Mouse (Mus musculus): ENCODE measurements around the gene 4930544D05Rik. TPM values are rescaled to one million over a fixed set of nuclear protein-coding genes. Genes with fewer than 3 reads are reported as not detected.

4930544D05Rik gene
- polyA plus RNA-seq, 1 experiment from 2014 or later, result not detected

DNA sequence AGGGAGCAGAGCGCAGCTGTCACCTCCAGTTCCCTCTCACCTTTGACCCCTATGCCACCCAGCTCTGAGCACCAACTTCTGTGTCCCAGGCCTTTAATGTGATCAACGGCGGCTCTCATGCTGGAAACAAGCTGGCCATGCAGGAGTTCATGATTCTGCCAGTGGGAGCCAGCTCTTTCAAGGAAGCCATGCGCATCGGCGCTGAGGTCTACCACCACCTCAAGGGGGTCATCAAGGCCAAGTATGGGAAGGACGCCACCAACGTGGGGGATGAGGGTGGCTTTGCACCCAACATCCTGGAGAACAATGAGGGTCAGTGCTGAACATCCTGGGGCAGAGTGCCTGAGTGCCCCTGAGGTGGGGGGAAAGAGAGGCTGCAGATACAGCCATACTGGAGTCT, 44.9 kb downstream of the 4930544D05Rik start:
- Histone ChIP-seq H3K27ac (ENCODE audit: low read depth, low read length) (no peak overlapping the region), H3K27me3 (ENCODE audit: control insufficient read depth, insufficient read depth, low read length) (no peaks in the 10 kb centered on the region), H3K4me2 (replicated peaks; ENCODE audit: low read depth, low read length) (no peak overlapping the region), H3K36me3 (ENCODE audit: control insufficient read depth, insufficient read depth, low read length) (peaks cover 44% of the 10 kb centered on the region), H3K4me3 (ENCODE audit: low read length) (no peak overlapping the region), H3K9ac (ENCODE audit: low read depth, low read length) (no peak overlapping the region), H3K4me1 (ENCODE audit: control insufficient read depth, insufficient read depth, low read length) (peaks cover 23% of the 10 kb centered on the region), H3K9me3 (ENCODE audit: control insufficient read depth, low read length) (no peaks in the 10 kb centered on the region)
- 84% methylated on average over 8 of the region's 8 CpGs for WGBS
- ATAC-seq (ENCODE audit: low FRiP score, low TSS enrichment), result no peak

DNA sequence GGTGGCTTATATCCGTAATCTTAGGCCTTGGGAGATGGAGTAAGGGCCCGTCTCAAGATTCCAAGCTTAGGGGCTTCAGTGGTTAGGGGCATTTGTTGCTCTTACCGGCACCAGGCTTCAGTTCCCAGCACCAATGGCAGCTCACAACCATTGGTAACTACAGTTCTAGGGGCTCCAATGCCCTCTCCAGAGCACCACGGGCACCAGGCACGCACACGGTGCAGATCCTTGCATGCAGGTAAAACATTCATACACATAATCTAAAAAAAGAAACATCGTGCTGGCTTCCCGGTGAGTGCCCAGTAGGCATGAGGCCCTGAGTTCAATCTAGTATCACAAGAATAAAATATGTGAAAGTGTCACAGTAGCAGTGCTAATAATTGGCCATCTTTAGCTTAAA, 47.5 kb downstream of the 4930544D05Rik start:
- H3K9ac ChIP-seq (ENCODE audit: low read depth, low read length), result no peak overlapping the region
- 93% methylated on average over 8 of the region's 8 CpGs for WGBS
- ATAC-seq (ENCODE audit: low FRiP score, low TSS enrichment), result no peak
- H3K9me3 ChIP-seq (ENCODE audit: control insufficient read depth, low read length), result no peaks in the 10 kb centered on the region
- no peak overlapping the region for H3K4me3 ChIP-seq (ENCODE audit: low read length)
- H3K27me3 ChIP-seq (ENCODE audit: control insufficient read depth, insufficient read depth, low read length), result no peaks in the 10 kb centered on the region
- no peak overlapping the region for H3K4me2 ChIP-seq (replicated peaks; ENCODE audit: low read depth, low read length)
- peaks cover 8% of the 10 kb centered on the region for H3K4me1 ChIP-seq (ENCODE audit: control insufficient read depth, insufficient read depth, low read length)
- no peak overlapping the region for H3K27ac ChIP-seq (ENCODE audit: low read depth, low read length)
- peaks cover 56% of the 10 kb centered on the region for H3K36me3 ChIP-seq (ENCODE audit: control insufficient read depth, insufficient read depth, low read length)

DNA sequence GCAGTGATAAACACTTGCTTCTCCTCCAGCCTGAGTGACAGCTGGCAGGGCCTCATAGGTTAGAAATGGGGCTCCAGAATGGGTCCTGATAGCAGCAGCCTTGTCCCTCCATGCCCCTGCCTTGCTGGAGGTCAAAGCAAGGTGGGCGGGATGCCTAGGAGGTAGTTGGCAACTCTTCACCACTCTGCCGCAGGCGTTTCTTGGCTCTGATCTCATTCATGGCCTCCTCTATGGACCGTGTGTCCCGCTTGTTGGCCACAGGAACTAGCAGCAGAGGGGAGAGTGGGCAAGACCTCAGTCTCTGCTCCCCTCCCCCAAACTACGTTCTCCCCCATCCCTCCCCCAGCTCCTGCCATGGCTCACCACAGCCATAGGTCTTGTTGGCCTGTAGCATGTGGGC, 48.3 kb downstream of the 4930544D05Rik start:
- no peak overlapping the region for H3K9ac ChIP-seq (ENCODE audit: low read depth, low read length)
- no peaks in the 10 kb centered on the region for H3K27me3 ChIP-seq (ENCODE audit: control insufficient read depth, insufficient read depth, low read length)
- H3K36me3 ChIP-seq (ENCODE audit: control insufficient read depth, insufficient read depth, low read length), result peaks cover 56% of the 10 kb centered on the region
- H3K27ac ChIP-seq (ENCODE audit: low read depth, low read length), result no peak overlapping the region
- no peak overlapping the region for H3K4me3 ChIP-seq (ENCODE audit: low read length)
- no peak for ATAC-seq (ENCODE audit: low FRiP score, low TSS enrichment)
- H3K4me1 ChIP-seq (ENCODE audit: control insufficient read depth, insufficient read depth, low read length), result peaks cover 5% of the 10 kb centered on the region; the same call in 1 of the 2 replicates
- WGBS, result 87% methylated on average over 6 of the region's 6 CpGs
- no peak overlapping the region for H3K4me2 ChIP-seq (replicated peaks; ENCODE audit: low read depth, low read length)
- no peaks in the 10 kb centered on the region for H3K9me3 ChIP-seq (ENCODE audit: control insufficient read depth, low read length)

DNA sequence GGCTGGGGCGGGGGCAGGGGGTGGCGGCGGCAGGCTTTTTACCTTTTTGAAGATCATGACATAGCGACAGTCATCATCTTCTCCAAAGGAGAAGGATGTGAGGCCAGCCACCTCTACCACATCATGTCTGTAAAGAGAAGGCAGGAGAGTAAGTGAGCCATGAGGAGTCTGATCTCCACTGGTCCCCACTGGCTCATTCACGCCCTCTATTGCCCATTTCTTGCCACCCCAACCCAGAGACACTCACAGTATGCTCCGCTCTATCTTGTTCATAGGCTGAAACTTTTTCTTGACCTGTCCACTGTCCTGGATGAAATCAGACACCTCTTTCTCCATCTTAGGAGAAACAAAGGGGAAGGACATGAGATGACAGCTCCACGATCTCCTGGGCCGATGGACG, 49.1 kb downstream of the 4930544D05Rik start:
- Histone ChIP-seq H3K4me2 (replicated peaks; ENCODE audit: low read depth, low read length) (no peak overlapping the region), H3K27ac (ENCODE audit: low read depth, low read length) (no peak overlapping the region), H3K9ac (ENCODE audit: low read depth, low read length) (no peak overlapping the region), H3K9me3 (ENCODE audit: control insufficient read depth, low read length) (no peaks in the 10 kb centered on the region), H3K4me1 (ENCODE audit: control insufficient read depth, insufficient read depth, low read length) (peaks cover 5% of the 10 kb centered on the region; the same call in 1 of the 2 replicates), H3K27me3 (ENCODE audit: control insufficient read depth, insufficient read depth, low read length) (no peaks in the 10 kb centered on the region), H3K4me3 (ENCODE audit: low read length) (no peak overlapping the region), H3K36me3 (ENCODE audit: control insufficient read depth, insufficient read depth, low read length) (peaks cover 56% of the 10 kb centered on the region)
- 87% methylated on average over 9 of the region's 9 CpGs for WGBS
- ATAC-seq (ENCODE audit: low FRiP score, low TSS enrichment), result no peak

Other genes starting within 250 kb of the 4930544D05Rik start
- 27.8 and 39.0 TPM in 2 replicates for gene Pelp1, start 205.8 kb upstream of the 4930544D05Rik start, polyA plus RNA-seq (2014; fragmentation: Nextera tagmentation; extraction: Ambion mirVana)
- gene Arrb2, start 183.2 kb upstream of the 4930544D05Rik start, polyA plus RNA-seq (2014; fragmentation: Nextera tagmentation; extraction: Ambion mirVana), result 11.0 and 23.3 TPM in 2 replicates
- 48.7 and 50.0 TPM in 2 replicates for gene Med11, start 163.9 kb upstream of the 4930544D05Rik start, polyA plus RNA-seq (2014; fragmentation: Nextera tagmentation; extraction: Ambion mirVana)
- 0.33 and 0.88 TPM in 2 replicates for gene Zmynd15, start 156.4 kb upstream of the 4930544D05Rik start, polyA plus RNA-seq (2014; fragmentation: Nextera tagmentation; extraction: Ambion mirVana)
- 5.2 and 6.0 TPM in 2 replicates for gene Cxcl16, start 155.9 kb upstream of the 4930544D05Rik start, polyA plus RNA-seq (2014; fragmentation: Nextera tagmentation; extraction: Ambion mirVana)
- gene Tm4sf5, start 110.6 kb upstream of the 4930544D05Rik start, polyA plus RNA-seq (2014; fragmentation: Nextera tagmentation; extraction: Ambion mirVana), result 0.31 and 0.91 TPM in 2 replicates
- gene Vmo1, start 101.2 kb upstream of the 4930544D05Rik start, polyA plus RNA-seq (2014; fragmentation: Nextera tagmentation; extraction: Ambion mirVana), result 0.41 and 0.57 TPM in 2 replicates
- gene Gltpd2, start 96.7 kb upstream of the 4930544D05Rik start, polyA plus RNA-seq (2014; fragmentation: Nextera tagmentation; extraction: Ambion mirVana), result 0.31 and 0.34 TPM in 2 replicates
- gene Psmb6, start 90.5 kb upstream of the 4930544D05Rik start, polyA plus RNA-seq (2014; fragmentation: Nextera tagmentation; extraction: Ambion mirVana), result 823 and 914 TPM in 2 replicates
- not detected in 2 replicates for gene Gm40193, start 82.9 kb upstream of the 4930544D05Rik start, polyA plus RNA-seq (2014; fragmentation: Nextera tagmentation; extraction: Ambion mirVana)
- gene Pld2, start 75.8 kb upstream of the 4930544D05Rik start, polyA plus RNA-seq (2014; fragmentation: Nextera tagmentation; extraction: Ambion mirVana), result 3.7 and 5.9 TPM in 2 replicates
- 14.7 and 21.0 TPM in 2 replicates for gene Mink1, start 53.0 kb upstream of the 4930544D05Rik start, polyA plus RNA-seq (2014; fragmentation: Nextera tagmentation; extraction: Ambion mirVana)
- gene Chrne, start 3.4 kb downstream of the 4930544D05Rik start, polyA plus RNA-seq (2014; fragmentation: Nextera tagmentation; extraction: Ambion mirVana), result not detected in 2 replicates
- 0.29 and 0.35 TPM in 2 replicates for gene Gp1ba, start 23.3 kb downstream of the 4930544D05Rik start, polyA plus RNA-seq (2014; fragmentation: Nextera tagmentation; extraction: Ambion mirVana)
- 83.0 and 109 TPM in 2 replicates for gene Rnf167, start 31.4 kb downstream of the 4930544D05Rik start, polyA plus RNA-seq (2014; fragmentation: Nextera tagmentation; extraction: Ambion mirVana)
- gene Slc25a11, start 31.6 kb downstream of the 4930544D05Rik start, polyA plus RNA-seq (2014; fragmentation: Nextera tagmentation; extraction: Ambion mirVana), result 153 and 171 TPM in 2 replicates
- gene Pfn1, start 38.8 kb downstream of the 4930544D05Rik start, polyA plus RNA-seq (2014; fragmentation: Nextera tagmentation; extraction: Ambion mirVana), result 1,900 and 2,186 TPM in 2 replicates
- 22.4 and 26.8 TPM in 2 replicates for gene Eno3, start 41.4 kb downstream of the 4930544D05Rik start, polyA plus RNA-seq (2014; fragmentation: Nextera tagmentation; extraction: Ambion mirVana)
- gene Spag7, start 53.6 kb downstream of the 4930544D05Rik start, polyA plus RNA-seq (2014; fragmentation: Nextera tagmentation; extraction: Ambion mirVana), result 177 and 230 TPM in 2 replicates
- 10.8 and 16.1 TPM in 2 replicates for gene Camta2, start 72.3 kb downstream of the 4930544D05Rik start, polyA plus RNA-seq (2014; fragmentation: Nextera tagmentation; extraction: Ambion mirVana)
- 1.3 and 2.1 TPM in 2 replicates for gene Inca1, start 84.3 kb downstream of the 4930544D05Rik start, polyA plus RNA-seq (2014; fragmentation: Nextera tagmentation; extraction: Ambion mirVana)
- 10.0 and 15.6 TPM in 2 replicates for gene Kif1c, start 84.7 kb downstream of the 4930544D05Rik start, polyA plus RNA-seq (2014; fragmentation: Nextera tagmentation; extraction: Ambion mirVana)
- 3.6 and 6.9 TPM in 2 replicates for gene Zfp3, start 148.4 kb downstream of the 4930544D05Rik start, polyA plus RNA-seq (2014; fragmentation: Nextera tagmentation; extraction: Ambion mirVana)
- gene Scimp, start 196.7 kb downstream of the 4930544D05Rik start, polyA plus RNA-seq (2014; fragmentation: Nextera tagmentation; extraction: Ambion mirVana), result not detected in 2 replicates
- 22.6 and 36.9 TPM in 2 replicates for gene Rabep1, start 228.9 kb downstream of the 4930544D05Rik start, polyA plus RNA-seq (2014; fragmentation: Nextera tagmentation; extraction: Ambion mirVana)

All from kidney, embryonic 14.5 days (tissue).